Mouse (Mus musculus) limb, embryonic 10.5 days (tissue): ENCODE results near the gene Ablim2. TPM values are rescaled to one million over a fixed set of nuclear protein-coding genes. Genes with fewer than 3 reads are reported as not detected.

Experiments
- DNase-seq: peaks from one replicate; pipeline ENCODE4 v3.0.0-alpha.2; 2017; ENCODE audit warnings: low spot score
- H3K27ac ChIP-seq: fragments of 300-500 bp; sonication (generic); 2 replicates; pipeline ENCODE4 v1.5.1; 2016; ENCODE audit warnings: mild to moderate bottlenecking
- H3K27me3 ChIP-seq: fragments of 300-500 bp; sonication (generic); 2 replicates; pipeline ENCODE4 v1.6.1; 2016; ENCODE audit warnings: low read depth, mild to moderate bottlenecking; ENCODE audit not compliant: poor library complexity, severe bottlenecking
- H3K36me3 ChIP-seq: fragments of 300-500 bp; sonication (generic); 2 replicates; pipeline ENCODE4 v1.6.1; 2016; ENCODE audit warnings: mild to moderate bottlenecking, moderate library complexity
- H3K4me1 ChIP-seq: fragments of 300-500 bp; sonication (generic); 2 replicates; pipeline ENCODE4 v1.6.1; 2016
- H3K4me3 ChIP-seq: fragments of 300-500 bp; sonication (generic); 2 replicates; pipeline ENCODE4 v1.5.1; 2016; ENCODE audit warnings: mild to moderate bottlenecking, moderate library complexity
- H3K9me3 ChIP-seq: fragments of 300-500 bp; sonication (generic); replicated peaks from 2 replicates; pipeline ENCODE4 v1.6.1; 2016; ENCODE audit warnings: mild to moderate bottlenecking
- WGBS: fragments of 180-500 bp; shearing (Covaris S2); methylation state at CpG from one replicate; pipeline ENCODE4 v1.1.7; 2016; 5-methylcytosine and 5-hydroxymethylcytosine counted together
- polyA plus RNA-seq: library from polyadenylated mRNA; unstranded; fragments of >200 nt; fragmentation: Nextera tagmentation; extraction: Ambion mirVana; gene quantifications from 2 replicates; pipeline ENCODE4 v1.2.1, GENCODE M21; 2016

The Ablim2 gene
- polyA plus RNA-seq, 1 experiment from 2014 or later = 0.74 TPM

DNA sequence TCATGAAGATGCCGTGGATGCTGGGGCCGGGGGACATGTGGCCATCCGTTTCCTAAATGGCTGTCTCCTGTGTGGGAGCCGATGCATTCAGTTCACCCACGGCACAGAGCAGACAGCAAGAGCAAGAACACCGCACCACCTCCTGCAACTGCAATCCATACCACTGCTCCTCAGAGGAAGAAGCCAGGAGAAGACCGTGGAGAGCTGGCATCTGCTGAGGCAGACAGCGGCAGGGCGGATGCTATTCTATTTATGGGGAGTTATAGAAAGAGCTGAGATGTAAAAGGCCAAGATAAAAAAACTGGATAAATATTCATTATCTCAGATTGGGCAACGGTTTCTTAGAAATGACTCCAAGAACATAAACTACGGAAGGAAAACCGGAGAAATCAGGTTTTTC is 30.2 kb downstream of the Ablim2 start:
- Histone ChIP-seq H3K4me1 (peaks cover under 1% of the 10 kb centered on the region; the same call in 1 of the 2 replicates), H3K4me3 (no peak overlapping the region), H3K27ac (no peak overlapping the region), H3K27me3 (no peaks in the 10 kb centered on the region), H3K9me3 (no peaks in the 10 kb centered on the region), H3K36me3 (no peaks in the 10 kb centered on the region)
- 90% methylated on average over 12 of the region's 12 CpGs for WGBS
- no peak for DNase-seq

DNA sequence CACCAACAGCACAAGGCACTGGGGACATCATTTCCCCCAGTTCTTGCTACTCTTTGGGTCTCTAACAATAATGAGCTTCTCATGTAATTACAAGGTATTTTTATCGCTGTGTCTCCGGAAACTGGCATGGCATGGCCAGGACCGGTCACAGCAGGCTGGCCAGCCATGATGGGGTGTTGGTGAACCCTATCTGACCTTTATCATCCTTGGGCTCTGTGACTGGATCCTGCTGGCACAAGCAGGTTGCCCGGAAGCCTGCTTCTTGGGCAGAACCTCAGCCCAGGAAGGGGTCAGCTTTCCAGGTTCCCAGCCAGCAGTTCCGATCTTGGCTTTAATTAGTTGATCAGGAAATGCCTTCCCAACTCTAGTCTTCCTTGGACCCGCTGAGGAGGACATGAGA is 31.0 kb downstream of the Ablim2 start:
- no peaks in the 10 kb centered on the region for H3K4me1 ChIP-seq

DNA sequence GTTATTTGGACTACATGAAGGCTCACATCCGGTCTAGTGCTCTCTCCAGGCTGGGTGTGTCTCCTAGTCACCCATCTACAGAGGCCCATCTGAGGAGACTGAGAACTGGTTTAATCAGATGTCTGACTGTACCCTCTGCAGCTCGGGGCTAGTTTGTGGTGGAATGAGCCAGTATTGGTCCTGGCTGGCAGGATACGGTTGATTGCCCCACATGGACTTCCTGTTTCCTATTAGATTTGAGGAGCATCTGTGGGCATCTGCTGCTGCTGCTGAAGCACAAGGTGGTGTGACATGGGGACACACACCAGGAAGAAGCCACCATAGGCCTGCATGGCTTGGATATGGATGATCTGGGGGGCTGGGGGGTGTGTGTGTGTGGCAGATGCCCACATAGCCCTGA is 32.0 kb downstream of the Ablim2 start:
- Histone ChIP-seq H3K36me3 (no peaks in the 10 kb centered on the region), H3K4me1 (no peaks in the 10 kb centered on the region), H3K9me3 (no peaks in the 10 kb centered on the region)

More for the DNA sequence above, 31.0 kb downstream of the Ablim2 start:
- 83% methylated on average over 6 of the region's 6 CpGs for WGBS
- Histone ChIP-seq H3K27me3 (no peaks in the 10 kb centered on the region), H3K36me3 (no peaks in the 10 kb centered on the region), H3K4me3 (no peak overlapping the region), H3K9me3 (no peaks in the 10 kb centered on the region), H3K27ac (no peak overlapping the region)
- DNase-seq = no peak

DNA sequence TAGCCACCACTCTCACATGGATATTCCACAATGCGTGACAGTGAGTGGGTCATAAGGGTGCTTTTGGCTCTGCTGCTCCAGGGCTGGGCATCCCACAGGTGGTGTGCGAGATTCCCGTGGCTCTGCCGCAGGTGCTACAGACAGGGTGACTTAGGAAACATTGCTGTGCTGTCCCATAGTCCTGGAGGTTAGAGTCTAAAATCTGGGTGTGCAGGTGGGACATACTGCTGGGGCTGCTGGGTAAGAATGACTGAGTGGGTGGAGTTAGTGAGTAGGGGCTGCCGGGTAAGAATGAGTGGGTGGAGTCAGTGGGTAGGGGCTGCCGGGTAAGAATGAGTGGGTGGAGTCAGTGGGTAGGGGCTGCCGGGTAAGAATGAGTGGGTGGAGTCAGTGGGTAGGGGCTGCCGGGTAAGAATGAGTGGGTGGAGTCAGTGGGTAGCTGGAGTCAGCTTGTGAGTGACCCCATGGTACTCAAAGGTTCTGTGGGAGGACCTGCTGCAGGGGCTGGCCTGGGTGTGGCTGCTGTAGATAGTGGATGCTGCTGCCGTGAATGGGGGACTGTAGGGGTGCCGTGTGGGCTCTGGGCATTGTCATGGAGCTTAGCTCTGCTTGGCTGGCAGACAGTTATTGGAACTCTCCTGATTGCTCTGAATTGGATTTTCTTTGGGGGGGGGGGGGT is 32.8 kb downstream of the Ablim2 start:
- no peak for DNase-seq
- H3K4me3 ChIP-seq = no peak overlapping the region
- no peak overlapping the region for H3K27ac ChIP-seq
- H3K9me3 ChIP-seq = no peaks in the 10 kb centered on the region
- no peaks in the 10 kb centered on the region for H3K36me3 ChIP-seq
- WGBS = 46% methylated on average over 10 of the region's 10 CpGs
- no peaks in the 10 kb centered on the region for H3K4me1 ChIP-seq
- no peaks in the 10 kb centered on the region for H3K27me3 ChIP-seq

More for the DNA sequence above, 32.0 kb downstream of the Ablim2 start:
- H3K27me3 ChIP-seq = no peaks in the 10 kb centered on the region
- H3K4me3 ChIP-seq = no peak overlapping the region
- DNase-seq = no peak
- 81% methylated on average over 3 of the region's 3 CpGs for WGBS
- no peak overlapping the region for H3K27ac ChIP-seq

DNA sequence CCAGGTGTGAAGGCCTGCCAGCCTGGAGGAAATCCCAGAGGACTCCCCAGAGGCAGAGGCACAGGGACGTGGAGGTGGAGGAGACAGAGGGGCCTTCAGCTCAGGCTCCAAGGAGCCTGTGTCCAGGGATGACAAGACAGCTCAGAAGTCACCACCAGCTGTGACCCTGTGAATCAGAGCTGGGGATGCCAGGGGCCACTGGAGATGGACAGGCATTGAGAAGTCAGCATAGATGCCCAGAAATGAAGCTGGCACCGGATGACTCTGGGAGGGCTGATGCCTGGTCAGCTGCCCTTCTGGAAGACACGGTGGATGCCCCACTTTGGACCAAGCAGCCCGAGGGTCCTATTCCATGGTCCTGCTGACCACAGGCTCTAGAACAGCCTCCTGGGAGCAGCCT is 36.3 kb downstream of the Ablim2 start:
- no peaks in the 10 kb centered on the region for H3K9me3 ChIP-seq

DNA sequence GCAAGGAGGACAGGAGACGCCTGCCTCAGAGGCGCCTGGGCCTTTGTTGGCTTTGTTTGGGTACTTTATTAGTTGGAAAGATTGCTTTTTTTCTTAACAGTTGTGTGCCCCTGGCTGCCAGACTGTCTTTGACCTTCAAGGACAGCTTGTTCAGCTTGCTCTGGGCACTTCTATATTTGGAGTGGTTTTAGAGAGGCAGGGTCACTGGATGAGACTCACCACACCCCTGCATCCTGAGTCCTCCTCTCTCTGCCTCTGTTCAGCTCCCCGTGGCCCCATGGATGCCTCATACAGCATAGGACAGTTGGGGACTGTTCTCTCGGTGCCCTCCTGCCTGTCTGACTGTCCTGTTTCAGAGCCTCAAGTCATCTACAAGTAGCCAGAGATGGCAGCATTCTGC is 37.3 kb downstream of the Ablim2 start:
- Histone ChIP-seq H3K27me3 (peaks cover 6% of the 10 kb centered on the region; the same call in 1 of the 2 replicates), H3K36me3 (no peaks in the 10 kb centered on the region), H3K4me1 (peaks cover 9% of the 10 kb centered on the region; the same call in 1 of the 2 replicates), H3K9me3 (no peaks in the 10 kb centered on the region), H3K27ac (no peak overlapping the region), H3K4me3 (no peak overlapping the region)
- no peak for DNase-seq
- WGBS = 75% methylated on average over 4 of the region's 4 CpGs

More for the DNA sequence above, 36.3 kb downstream of the Ablim2 start:
- Histone ChIP-seq H3K27me3 (peaks cover 6% of the 10 kb centered on the region; the same call in 1 of the 2 replicates), H3K4me3 (no peak overlapping the region), H3K36me3 (no peaks in the 10 kb centered on the region), H3K27ac (no peak overlapping the region), H3K4me1 (0 out of 2 replicates have a peak, but pooled peaks cover 6% of the 10 kb centered on the region)
- DNase-seq = no peak
- 84% methylated on average over 4 of the region's 4 CpGs for WGBS

DNA sequence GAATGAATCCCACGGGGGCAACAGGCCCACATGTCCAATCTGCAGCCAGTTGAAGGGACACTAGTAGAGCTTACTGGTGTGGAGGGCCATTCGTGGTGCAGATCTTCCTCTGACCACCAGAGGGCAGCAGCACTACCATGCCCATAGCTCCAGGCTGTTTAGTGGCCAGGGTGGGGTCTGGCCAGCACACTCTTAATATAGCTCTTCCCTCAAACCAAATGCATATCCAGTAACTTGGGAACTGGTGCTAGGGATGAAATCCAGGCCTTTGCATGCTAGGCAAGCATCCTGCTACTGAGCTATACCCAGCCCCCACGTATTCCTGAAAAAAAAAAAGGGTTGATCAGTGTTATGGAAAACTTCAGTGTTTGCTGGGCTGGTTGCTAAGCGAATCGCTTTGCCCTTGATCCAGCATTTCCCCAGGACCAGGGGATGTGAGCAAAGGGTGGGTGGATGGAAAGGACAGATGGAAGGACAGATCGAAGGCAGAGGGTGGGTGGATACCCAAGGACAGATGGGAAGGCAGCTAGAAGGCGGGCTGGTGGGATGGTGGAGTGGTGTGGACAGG is 37.9 kb downstream of the Ablim2 start:
- WGBS = 64% methylated on average over 7 of the region's 7 CpGs
- H3K4me3 ChIP-seq = no peak overlapping the region
- no peak overlapping the region for H3K27ac ChIP-seq
- H3K9me3 ChIP-seq = no peaks in the 10 kb centered on the region
- peak; percentile 77 for DNase-seq
- peaks cover 9% of the 10 kb centered on the region; the same call in 1 of the 2 replicates for H3K4me1 ChIP-seq
- H3K36me3 ChIP-seq = no peaks in the 10 kb centered on the region
- H3K27me3 ChIP-seq = peaks cover 6% of the 10 kb centered on the region; the same call in 1 of the 2 replicates

DNA sequence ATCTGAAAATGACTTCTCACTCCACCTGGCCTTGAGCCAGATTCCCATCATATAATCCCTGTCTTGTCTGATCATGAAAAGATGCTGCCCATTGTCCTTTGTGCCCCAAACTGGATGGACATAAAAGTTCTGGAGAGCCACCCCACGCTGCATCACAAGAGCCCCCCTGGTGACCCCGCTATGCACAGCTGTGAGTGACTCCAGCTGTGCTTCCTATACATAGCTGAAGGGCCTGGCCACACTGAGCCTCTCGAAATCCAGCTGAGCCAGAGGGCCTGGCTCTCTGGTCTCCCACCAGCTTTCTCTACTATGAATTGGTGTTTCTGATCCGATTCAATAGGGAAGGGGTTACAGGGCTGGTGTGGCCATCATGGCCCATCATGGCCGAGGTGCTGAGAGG is 38.5 kb downstream of the Ablim2 start:
- no peak for DNase-seq
- H3K36me3 ChIP-seq = no peaks in the 10 kb centered on the region
- H3K27me3 ChIP-seq = peaks cover 6% of the 10 kb centered on the region; the same call in 1 of the 2 replicates
- H3K27ac ChIP-seq = no peak overlapping the region
- 80% methylated on average over 5 of the region's 5 CpGs for WGBS
- H3K4me1 ChIP-seq = peaks cover 9% of the 10 kb centered on the region; the same call in 1 of the 2 replicates
- no peak overlapping the region for H3K4me3 ChIP-seq
- no peaks in the 10 kb centered on the region for H3K9me3 ChIP-seq

DNA sequence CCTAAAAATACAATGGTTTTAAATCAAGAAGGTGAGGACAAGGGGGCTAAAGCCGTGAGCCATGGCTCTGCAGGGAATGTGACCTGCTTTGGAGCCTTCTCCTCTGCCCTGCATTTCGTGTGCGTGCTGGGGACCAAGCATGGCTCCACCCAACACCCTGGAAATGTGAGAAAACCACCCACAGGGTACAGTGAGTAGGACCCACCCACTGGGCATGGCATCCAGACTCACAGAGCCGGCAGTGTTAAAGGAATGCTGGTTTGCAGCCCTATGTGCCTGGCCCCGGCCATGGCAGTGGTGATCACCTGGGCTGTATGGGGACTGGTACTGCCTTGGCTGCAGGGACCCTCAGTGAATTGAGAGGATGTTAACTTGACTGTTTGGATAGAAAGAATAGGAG is 41.4 kb downstream of the Ablim2 start:
- WGBS = 39% methylated on average over 5 of the region's 5 CpGs
- Histone ChIP-seq H3K36me3 (no peaks in the 10 kb centered on the region), H3K27ac (no peak overlapping the region), H3K9me3 (no peaks in the 10 kb centered on the region), H3K27me3 (peaks cover 9% of the 10 kb centered on the region; the same call in 1 of the 2 replicates), H3K4me1 (peaks cover 9% of the 10 kb centered on the region; the same call in 1 of the 2 replicates), H3K4me3 (no peak overlapping the region)
- no peak for DNase-seq

DNA sequence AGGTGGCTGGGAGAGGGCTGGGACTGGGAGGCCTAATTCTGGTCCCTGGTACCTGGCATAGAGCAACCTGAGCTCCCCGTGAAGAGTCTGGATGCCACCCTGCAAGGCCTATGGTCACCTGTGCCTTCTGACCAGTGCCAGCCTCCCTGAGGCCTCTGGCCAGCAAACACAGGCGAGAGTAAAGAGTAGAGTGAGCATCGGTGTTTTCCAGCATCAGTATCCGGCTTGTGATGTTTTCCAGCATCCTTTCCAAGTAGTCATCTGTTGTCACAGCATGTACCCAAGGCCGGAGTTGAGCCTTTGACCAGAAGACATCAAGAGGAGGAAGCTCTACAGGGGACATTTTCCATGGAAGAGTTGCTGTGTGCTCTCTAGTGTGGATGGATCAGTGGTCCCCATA is 45.7 kb downstream of the Ablim2 start:
- no peak overlapping the region for H3K4me3 ChIP-seq
- H3K4me1 ChIP-seq = peaks cover 7% of the 10 kb centered on the region; the same call in 1 of the 2 replicates
- 92% methylated on average over 5 of the region's 5 CpGs for whole genome bisulfite sequencing
- no peak overlapping the region for H3K27ac ChIP-seq
- no peak for DNase-seq
- no peaks in the 10 kb centered on the region for H3K36me3 ChIP-seq
- H3K9me3 ChIP-seq = no peaks in the 10 kb centered on the region
- peaks cover 6% of the 10 kb centered on the region; the same call in 1 of the 2 replicates for H3K27me3 ChIP-seq

DNA sequence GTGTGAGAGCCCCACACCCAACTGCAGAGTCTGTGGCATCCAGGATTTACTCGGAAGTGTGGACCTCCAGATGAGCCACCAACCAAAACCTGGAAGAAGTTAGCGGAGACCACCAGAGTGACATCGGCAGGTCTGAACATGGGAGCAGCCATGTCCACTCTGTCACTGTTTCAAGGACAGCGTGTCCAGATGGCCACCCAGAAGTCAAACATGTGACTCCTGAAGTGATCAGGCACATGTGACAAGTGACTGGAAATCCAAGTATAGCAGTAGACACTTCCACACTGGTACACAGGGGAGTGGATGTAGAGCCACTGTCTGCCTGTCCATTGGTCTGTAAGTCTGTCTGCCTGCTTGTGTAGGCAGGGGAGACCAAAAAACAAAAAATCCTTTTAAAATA is 47.0 kb downstream of the Ablim2 start:
- Histone ChIP-seq H3K27ac (no peak overlapping the region), H3K4me1 (no peaks in the 10 kb centered on the region), H3K27me3 (0 out of 2 replicates have a peak, but pooled peaks cover 3% of the 10 kb centered on the region), H3K4me3 (no peak overlapping the region), H3K36me3 (no peaks in the 10 kb centered on the region), H3K9me3 (no peaks in the 10 kb centered on the region)
- 93% methylated on average over 4 of the region's 4 CpGs for WGBS
- no peak for DNase-seq

DNA sequence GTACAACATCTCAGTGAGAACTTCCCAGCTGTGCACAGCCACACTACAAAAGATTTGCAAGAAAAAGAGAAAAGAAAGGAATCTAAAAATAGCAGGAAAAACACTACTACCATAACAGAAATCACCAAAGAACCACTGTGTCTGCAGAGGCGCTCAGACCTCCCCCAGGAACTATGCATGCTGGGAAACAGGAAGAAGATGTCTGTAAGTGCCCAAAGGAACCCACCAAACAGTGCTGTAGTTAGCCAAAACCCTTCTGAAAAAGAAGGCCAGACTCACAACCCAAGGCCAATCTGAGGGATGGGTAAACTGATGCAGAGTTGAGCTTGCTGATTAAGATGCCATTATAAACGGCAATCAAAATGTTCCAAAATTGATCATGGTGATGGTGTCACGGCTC is 47.5 kb downstream of the Ablim2 start:
- Histone ChIP-seq H3K4me3 (no peak overlapping the region), H3K27me3 (0 out of 2 replicates have a peak, but pooled peaks cover 3% of the 10 kb centered on the region), H3K9me3 (no peaks in the 10 kb centered on the region), H3K4me1 (no peaks in the 10 kb centered on the region), H3K36me3 (no peaks in the 10 kb centered on the region), H3K27ac (no peak overlapping the region)
- DNase-seq = no peak
- WGBS = 86% methylated on average over 3 of the region's 3 CpGs

DNA sequence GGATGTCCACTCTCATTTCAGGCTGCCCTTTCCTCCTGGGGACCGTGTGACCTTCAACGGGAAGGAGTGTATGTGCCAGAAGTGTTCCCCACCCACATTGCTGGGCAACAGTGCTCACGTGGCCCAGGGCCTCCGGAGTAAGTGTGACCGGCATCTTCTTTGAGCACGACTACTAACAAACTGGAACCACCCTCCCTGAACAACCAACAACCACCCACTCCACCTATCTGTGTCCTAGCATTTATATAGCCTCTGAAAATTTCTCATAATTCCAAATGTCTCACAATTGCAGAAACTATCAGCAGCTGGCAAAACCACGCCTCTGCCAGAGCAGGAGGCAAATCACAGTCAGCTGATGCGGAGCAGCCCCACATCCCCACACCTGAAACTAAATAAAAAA is 49.3 kb downstream of the Ablim2 start:
- Histone ChIP-seq H3K27ac (no peak overlapping the region), H3K4me3 (no peak overlapping the region), H3K4me1 (no peaks in the 10 kb centered on the region), H3K27me3 (no peaks in the 10 kb centered on the region), H3K36me3 (no peaks in the 10 kb centered on the region), H3K9me3 (no peaks in the 10 kb centered on the region)
- DNase-seq = no peak
- 90% methylated on average over 8 of the region's 8 CpGs for WGBS
